8 mouse cellular contexts compared by ENCODE assay signal in genomic region chr2:11266294-11266693, GRCm38 (mm10).
DNase-seq lines count a peak whose midpoint lies in the region.

No protein-coding gene starts in this region.

- peak; percentile 7 for DNase-seq in embryo, embryonic 10.5 days (ENCODE audit: low spot score)
- no peak for DNase-seq in embryo, embryonic 11 days
- DNase-seq in urinary bladder, postnatal 14 days (ENCODE audit: low spot score) = peak; percentile 4
- DNase-seq in urinary bladder, postnatal 25 days (ENCODE audit: low spot score) = no peak
- peak; percentile 25 to 42 for DNase-seq in lung, postnatal 4 days
- DNase-seq in thymus, postnatal 4 days = peak; percentile 82
- no peak for DNase-seq in neural tube, embryonic 10.5 days (ENCODE audit: extremely low spot score, low spot score)
- no peak for DNase-seq in heart, adult 8-10 months (ENCODE audit: low spot score)

Comparison
In these comparisons a context has a peak if more than half of its experiments do, and no peak if none do; other contexts are left out.
1. DNase-seq: peak in embryo, embryonic 10.5 days (single experiment), urinary bladder, postnatal 14 days (single experiment), lung, postnatal 4 days (2 of 2) and thymus, postnatal 4 days (single experiment); none in embryo, embryonic 11 days (single experiment), urinary bladder, postnatal 25 days (single experiment), neural tube, embryonic 10.5 days (single experiment) and heart, adult 8-10 months (single experiment).